Mouse (Mus musculus) cerebellum, postnatal 4 days (tissue): ENCODE results near the gene Kif5a.
"Not testable (repeated sequence)": the region's sequence is repeated elsewhere in the genome, so short reads cannot be mapped to it uniquely, and the experiment has no call there.

ENCODE experiments used
- DNase-seq, 2 experiments: peaks; one replicate each; pipeline ENCODE4 v3.0.0; 2022; ENCODE audit warnings: low spot score in 2 of 2, mixed read lengths in 1 of 2

Gene Kif5a

GRCm38 (mm10) chr10:127262548-127263398 lies at the start of gene Kif5a:
Kif5a (minus strand) TSS chr10:127263348.
- peak; percentile 57 to 62 for DNase-seq

- DNase-seq: no peak
Observed at GRCm38 (mm10) chr10:127312858-127313257, 49.7 kb upstream of the Kif5a start.

- peak; percentile 73 to 84 for DNase-seq
Observed at GRCm38 (mm10) chr10:127312356-127312676, 49.2 kb upstream of the Kif5a start.

- DNase-seq: peak; percentile 78 to 85
Observed at GRCm38 (mm10) chr10:127311476-127312355, 48.6 kb upstream of the Kif5a start, which contains the start of gene Mars. Mars (minus strand) TSS chr10:127311786.

- DNase-seq: no peak
Observed at GRCm38 (mm10) chr10:127310523-127311475, 47.7 kb upstream of the Kif5a start.

GRCm38 (mm10) chr10:127309167-127309566 lies 46.0 kb upstream of the Kif5a start:
- DNase-seq: not testable (repeated sequence)

GRCm38 (mm10) chr10:127303136-127303535 lies 40.0 kb upstream of the Kif5a start:
- DNase-seq: no peak

- DNase-seq: no peak
Observed at GRCm38 (mm10) chr10:127300361-127300760, 37.2 kb upstream of the Kif5a start.

GRCm38 (mm10) chr10:127297015-127297871 lies 34.1 kb upstream of the Kif5a start:
- DNase-seq: no peak

- DNase-seq: no peak
Observed at GRCm38 (mm10) chr10:127295986-127296794, 33.0 kb upstream of the Kif5a start.

- no peak for DNase-seq
Observed at GRCm38 (mm10) chr10:127294895-127295510, 31.9 kb upstream of the Kif5a start.

- no peak for DNase-seq
Observed at GRCm38 (mm10) chr10:127293590-127294113, 30.5 kb upstream of the Kif5a start.

- no peak for DNase-seq
Observed at GRCm38 (mm10) chr10:127292987-127293538, 29.9 kb upstream of the Kif5a start.

GRCm38 (mm10) chr10:127291881-127292638 lies 28.9 kb upstream of the Kif5a start:
- DNase-seq: no peak

- DNase-seq: peak in 1 of 2 experiments; percentile 52
Observed at GRCm38 (mm10) chr10:127290930-127291880, 28.1 kb upstream of the Kif5a start.

- DNase-seq: peak; percentile 98 to 99
Observed at GRCm38 (mm10) chr10:127290307-127290929, 27.3 kb upstream of the Kif5a start.
